In the genomic region with DNA sequence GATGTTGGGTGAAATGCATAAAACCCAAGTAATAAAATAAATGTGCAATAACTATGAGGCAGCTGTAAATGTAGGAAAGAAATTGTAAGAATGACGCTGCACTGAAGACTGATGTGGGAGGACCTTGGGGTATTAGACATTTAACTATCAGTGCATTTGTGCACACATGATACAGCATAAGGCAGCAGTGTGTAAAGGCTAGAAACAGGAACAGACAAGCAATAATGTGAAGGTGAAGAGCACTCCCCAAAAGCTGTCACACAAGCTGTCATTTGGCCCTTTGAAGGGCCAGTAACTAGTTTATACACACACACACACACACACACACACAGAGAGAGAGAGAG, we compare ENCODE assay signal across 18 mouse cellular contexts.
"Had no signal": no experiment of that assay in that cellular context is flagged by ENCODE, and none has a peak within 500 bp of the region (broad histone marks: within the 10 kb centered on the region; RNA-seq: fewer than 3 reads in every experiment).

No protein-coding gene starts in this region.

- H3K27me3 ChIP-seq: liver, embryonic 13.5 days; liver, embryonic 15.5 days; lung, embryonic 15.5 days; megakaryocyte, embryonic 14.5 days; stomach, embryonic 15.5 days had no signal

- H3K4me1 ChIP-seq: liver, embryonic 13.5 days; liver, embryonic 15.5 days; lung, embryonic 15.5 days; megakaryocyte, embryonic 14.5 days; stomach, embryonic 15.5 days had no signal

- H3K27ac ChIP-seq: liver, embryonic 13.5 days; liver, embryonic 15.5 days; lung, embryonic 15.5 days; macrophage; stomach, embryonic 15.5 days; stomach, postnatal 0 days had no signal

- DNase-seq: liver, embryonic 13.5 days; liver, postnatal 0 days; lung, adult 2 months; lung, postnatal 14 days; lung, postnatal 36 days; midbrain, embryonic 14.5 days; right cerebral cortex, postnatal 14 days; thymus, adult 2 months; thymus, postnatal 25 days; thymus, postnatal 4 days had no signal

- H3K4me2 ChIP-seq: liver, embryonic 13.5 days; liver, embryonic 15.5 days; lung, embryonic 15.5 days; midbrain, embryonic 11.5 days; stomach, embryonic 15.5 days had no signal

- H3K9ac ChIP-seq: liver, embryonic 13.5 days; liver, embryonic 15.5 days; liver, postnatal 0 days; lung, embryonic 15.5 days; stomach, embryonic 15.5 days had no signal

- H3K9me3 ChIP-seq: liver, embryonic 13.5 days; liver, embryonic 15.5 days; lung, embryonic 15.5 days; megakaryocyte, embryonic 14.5 days; stomach, embryonic 15.5 days had no signal

- ATAC-seq: liver, postnatal 0 days; lung, postnatal 0 days had no signal

- H3K36me3 ChIP-seq: liver, embryonic 13.5 days; liver, embryonic 15.5 days; lung, embryonic 15.5 days; stomach, embryonic 15.5 days had no signal

- H3K4me3 ChIP-seq: liver, embryonic 13.5 days; liver, embryonic 15.5 days; lung, embryonic 15.5 days; megakaryocyte, embryonic 14.5 days; stomach, embryonic 15.5 days had no signal
